Mouse (Mus musculus): ENCODE data around the gene Kmt2b. TPM values are rescaled to one million over a fixed set of nuclear protein-coding genes. Genes with fewer than 3 reads are reported as not detected.

Kmt2b gene
- polyA plus RNA-seq, 1 experiment from 2014 or later = 14.3 TPM

GRCm38 (mm10) chr7:30586455-30587020 is 2.0 kb downstream of the Kmt2b start:
- Histone ChIP-seq H3K9me3 (ENCODE audit: control insufficient read depth, low read length) (no peaks in the 10 kb centered on the region), H3K9ac (ENCODE audit: low read length) (no peak overlapping the region; the same call in 1 of the 2 replicates), H3K4me1 (replicated peaks; ENCODE audit: control insufficient read depth, insufficient read depth, low read length) (peaks cover 8% of the 10 kb centered on the region), H3K4me3 (ENCODE audit: low read depth, low read length) (no peak overlapping the region; the same call in 1 of the 2 replicates), H3K36me3 (ENCODE audit: control insufficient read depth, insufficient read depth, low read length) (peaks cover 14% of the 10 kb centered on the region), H3K27ac (ENCODE audit: low read depth, low read length) (no peak overlapping the region), H3K4me2 (ENCODE audit: low read depth, low read length, severe bottlenecking) (no peak overlapping the region; the same call in 1 of the 2 replicates), H3K27me3 (ENCODE audit: control insufficient read depth, insufficient read depth, low read length) (no peaks in the 10 kb centered on the region)
- 90% methylated on average over 28 of the region's 28 CpGs for WGBS
- ATAC-seq (replicated peaks; ENCODE audit: low FRiP score) (no peak), DNase-seq (ENCODE audit: low spot score) (no peak)

- H3K4me3 ChIP-seq (ENCODE audit: low read depth, low read length) = no peak overlapping the region
- peaks cover 23% of the 10 kb centered on the region for H3K36me3 ChIP-seq (ENCODE audit: control insufficient read depth, insufficient read depth, low read length)
- H3K27ac ChIP-seq (ENCODE audit: low read depth, low read length) = no peak overlapping the region
- no peak overlapping the region for H3K4me2 ChIP-seq (ENCODE audit: low read depth, low read length, severe bottlenecking)
- no peak for DNase-seq (ENCODE audit: low spot score)
- no peak overlapping the region for H3K9ac ChIP-seq (ENCODE audit: low read length)
- H3K9me3 ChIP-seq (ENCODE audit: control insufficient read depth, low read length) = no peaks in the 10 kb centered on the region
- H3K27me3 ChIP-seq (ENCODE audit: control insufficient read depth, insufficient read depth, low read length) = no peaks in the 10 kb centered on the region
- ATAC-seq (replicated peaks; ENCODE audit: low FRiP score) = no peak
- 93% methylated on average over 7 of the region's 7 CpGs for WGBS
- H3K4me1 ChIP-seq (replicated peaks; ENCODE audit: control insufficient read depth, insufficient read depth, low read length) = peaks cover 8% of the 10 kb centered on the region
These were observed 3.4 kb downstream of the Kmt2b start for GRCm38 (mm10) chr7:30585170-30585569.

- WGBS = 90% methylated on average over 10 of the region's 10 CpGs
- Histone ChIP-seq H3K4me2 (ENCODE audit: low read depth, low read length, severe bottlenecking) (no peak overlapping the region), H3K4me1 (replicated peaks; ENCODE audit: control insufficient read depth, insufficient read depth, low read length) (peaks cover 8% of the 10 kb centered on the region; the same call in 1 of the 2 replicates), H3K36me3 (ENCODE audit: control insufficient read depth, insufficient read depth, low read length) (peaks cover 30% of the 10 kb centered on the region), H3K4me3 (ENCODE audit: low read depth, low read length) (no peak overlapping the region), H3K27me3 (ENCODE audit: control insufficient read depth, insufficient read depth, low read length) (no peaks in the 10 kb centered on the region), H3K9me3 (ENCODE audit: control insufficient read depth, low read length) (no peaks in the 10 kb centered on the region), H3K9ac (ENCODE audit: low read length) (no peak overlapping the region), H3K27ac (ENCODE audit: low read depth, low read length) (no peak overlapping the region)
- ATAC-seq (replicated peaks; ENCODE audit: low FRiP score) (no peak), DNase-seq (ENCODE audit: low spot score) (no peak)
These were observed 4.2 kb downstream of the Kmt2b start for GRCm38 (mm10) chr7:30584339-30584738.

GRCm38 (mm10) chr7:30581547-30581946 is 7.0 kb downstream of the Kmt2b start:
- H3K4me3 ChIP-seq (ENCODE audit: low read depth, low read length) = no peak overlapping the region
- DNase-seq (ENCODE audit: low spot score) = no peak
- 96% methylated on average over 16 of the region's 16 CpGs for WGBS
- H3K9me3 ChIP-seq (ENCODE audit: control insufficient read depth, low read length) = no peaks in the 10 kb centered on the region
- no peak overlapping the region for H3K27ac ChIP-seq (ENCODE audit: low read depth, low read length)
- no peak overlapping the region for H3K4me2 ChIP-seq (ENCODE audit: low read depth, low read length, severe bottlenecking)
- H3K4me1 ChIP-seq (replicated peaks; ENCODE audit: control insufficient read depth, insufficient read depth, low read length) = no peaks in the 10 kb centered on the region; the same call in 1 of the 2 replicates
- H3K36me3 ChIP-seq (ENCODE audit: control insufficient read depth, insufficient read depth, low read length) = peaks cover 45% of the 10 kb centered on the region
- ATAC-seq (replicated peaks; ENCODE audit: low FRiP score) = no peak
- no peak overlapping the region for H3K9ac ChIP-seq (ENCODE audit: low read length)
- H3K27me3 ChIP-seq (ENCODE audit: control insufficient read depth, insufficient read depth, low read length) = no peaks in the 10 kb centered on the region

- ATAC-seq (replicated peaks; ENCODE audit: low FRiP score) (no peak), DNase-seq (ENCODE audit: low spot score) (no peak)
- H3K4me2 ChIP-seq (ENCODE audit: low read depth, low read length, severe bottlenecking) = no peak overlapping the region
- no peaks in the 10 kb centered on the region for H3K9me3 ChIP-seq (ENCODE audit: control insufficient read depth, low read length)
- H3K4me1 ChIP-seq (replicated peaks; ENCODE audit: control insufficient read depth, insufficient read depth, low read length) = no peaks in the 10 kb centered on the region
- peaks cover 55% of the 10 kb centered on the region for H3K36me3 ChIP-seq (ENCODE audit: control insufficient read depth, insufficient read depth, low read length)
- H3K27ac ChIP-seq (ENCODE audit: low read depth, low read length) = no peak overlapping the region
- H3K4me3 ChIP-seq (ENCODE audit: low read depth, low read length) = no peak overlapping the region
- no peaks in the 10 kb centered on the region for H3K27me3 ChIP-seq (ENCODE audit: control insufficient read depth, insufficient read depth, low read length)
- WGBS = 95% methylated on average over 8 of the region's 8 CpGs
- no peak overlapping the region for H3K9ac ChIP-seq (ENCODE audit: low read length)
These were observed 8.6 kb downstream of the Kmt2b start for GRCm38 (mm10) chr7:30579950-30580349.

GRCm38 (mm10) chr7:30572969-30573368 is 15.6 kb downstream of the Kmt2b start:
- Histone ChIP-seq H3K27me3 (ENCODE audit: control insufficient read depth, insufficient read depth, low read length) (no peaks in the 10 kb centered on the region), H3K4me1 (replicated peaks; ENCODE audit: control insufficient read depth, insufficient read depth, low read length) (no peaks in the 10 kb centered on the region), H3K4me2 (ENCODE audit: low read depth, low read length, severe bottlenecking) (no peak overlapping the region), H3K4me3 (ENCODE audit: low read depth, low read length) (no peak overlapping the region), H3K36me3 (ENCODE audit: control insufficient read depth, insufficient read depth, low read length) (peaks cover 54% of the 10 kb centered on the region), H3K9me3 (ENCODE audit: control insufficient read depth, low read length) (no peaks in the 10 kb centered on the region), H3K27ac (ENCODE audit: low read depth, low read length) (no peak overlapping the region), H3K9ac (ENCODE audit: low read length) (no peak overlapping the region)
- ATAC-seq (replicated peaks; ENCODE audit: low FRiP score) = no peak
- 91% methylated on average over 2 of the region's 2 CpGs for WGBS
- DNase-seq (ENCODE audit: low spot score) = no peak

- no peak overlapping the region for H3K9ac ChIP-seq (ENCODE audit: low read length)
- H3K36me3 ChIP-seq (ENCODE audit: control insufficient read depth, insufficient read depth, low read length) = peaks cover 49% of the 10 kb centered on the region
- DNase-seq (ENCODE audit: low spot score) (no peak), ATAC-seq (replicated peaks; ENCODE audit: low FRiP score) (no peak)
- WGBS = 90% methylated on average over 5 of the region's 5 CpGs
- H3K9me3 ChIP-seq (ENCODE audit: control insufficient read depth, low read length) = no peaks in the 10 kb centered on the region
- H3K27ac ChIP-seq (ENCODE audit: low read depth, low read length) = no peak overlapping the region
- H3K27me3 ChIP-seq (ENCODE audit: control insufficient read depth, insufficient read depth, low read length) = no peaks in the 10 kb centered on the region
- no peak overlapping the region for H3K4me2 ChIP-seq (ENCODE audit: low read depth, low read length, severe bottlenecking)
- H3K4me1 ChIP-seq (replicated peaks; ENCODE audit: control insufficient read depth, insufficient read depth, low read length) = no peaks in the 10 kb centered on the region
- no peak overlapping the region for H3K4me3 ChIP-seq (ENCODE audit: low read depth, low read length)
These were observed 16.1 kb downstream of the Kmt2b start for GRCm38 (mm10) chr7:30572389-30572788.

GRCm38 (mm10) chr7:30567555-30567954 is 21.0 kb downstream of the Kmt2b start:
- H3K27me3 ChIP-seq (ENCODE audit: control insufficient read depth, insufficient read depth, low read length) = no peaks in the 10 kb centered on the region
- ATAC-seq (replicated peaks; ENCODE audit: low FRiP score) (no peak), DNase-seq (ENCODE audit: low spot score) (no peak)
- H3K9me3 ChIP-seq (ENCODE audit: control insufficient read depth, low read length) = no peaks in the 10 kb centered on the region
- peaks cover 13% of the 10 kb centered on the region for H3K36me3 ChIP-seq (ENCODE audit: control insufficient read depth, insufficient read depth, low read length)
- H3K27ac ChIP-seq (ENCODE audit: low read depth, low read length) = no peak overlapping the region
- no peak overlapping the region for H3K4me2 ChIP-seq (ENCODE audit: low read depth, low read length, severe bottlenecking)
- peaks cover 5% of the 10 kb centered on the region; the same call in 1 of the 2 replicates for H3K4me1 ChIP-seq (replicated peaks; ENCODE audit: control insufficient read depth, insufficient read depth, low read length)
- H3K4me3 ChIP-seq (ENCODE audit: low read depth, low read length) = no peak overlapping the region
- no peak overlapping the region for H3K9ac ChIP-seq (ENCODE audit: low read length)
- WGBS = 87% methylated on average over 11 of the region's 11 CpGs

- no peak overlapping the region for H3K27ac ChIP-seq (ENCODE audit: low read depth, low read length)
- DNase-seq (ENCODE audit: low spot score) (no peak), ATAC-seq (replicated peaks; ENCODE audit: low FRiP score) (no peak)
- H3K9me3 ChIP-seq (ENCODE audit: control insufficient read depth, low read length) = no peaks in the 10 kb centered on the region
- H3K9ac ChIP-seq (ENCODE audit: low read length) = no peak overlapping the region
- WGBS = 92% methylated on average over 9 of the region's 9 CpGs
- no peaks in the 10 kb centered on the region for H3K27me3 ChIP-seq (ENCODE audit: control insufficient read depth, insufficient read depth, low read length)
- H3K36me3 ChIP-seq (ENCODE audit: control insufficient read depth, insufficient read depth, low read length) = peaks cover 13% of the 10 kb centered on the region
- H3K4me2 ChIP-seq (ENCODE audit: low read depth, low read length, severe bottlenecking) = no peak overlapping the region
- peaks cover 8% of the 10 kb centered on the region; the same call in 1 of the 2 replicates for H3K4me1 ChIP-seq (replicated peaks; ENCODE audit: control insufficient read depth, insufficient read depth, low read length)
- no peak overlapping the region for H3K4me3 ChIP-seq (ENCODE audit: low read depth, low read length)
These were observed 22.5 kb downstream of the Kmt2b start for GRCm38 (mm10) chr7:30566033-30566432.
